Comparison of ENCODE assay signal across 8 mouse cellular contexts in genomic region chr14:77874304-77875241, GRCm38 (mm10). TPM values are rescaled to one million over a fixed set of nuclear protein-coding genes. Genes with fewer than 3 reads are reported as not detected.
A peak's percentile ranks its signal among the peaks of the same experiment; 100 is the strongest.
DNase-seq lines count a peak whose midpoint lies in the region; ATAC-seq lines count a peak whose summit lies in the region.

Dnajc15 (minus strand) TSS chr14:77875125.

- peak within 1 kb of the TSS; percentile 66 for H3K4me2 ChIP-seq in intestine, embryonic 14.5 days (ENCODE audit: low read length)

- H3K4me3 ChIP-seq in intestine, embryonic 14.5 days (ENCODE audit: low read depth, low read length): peak within 1 kb of the TSS; percentile 82

- H3K27ac ChIP-seq in intestine, embryonic 14.5 days (ENCODE audit: low read depth): no peak within 1 kb of the TSS; the same call in 1 of the 2 replicates

- H3K9ac ChIP-seq in intestine, embryonic 14.5 days (ENCODE audit: low read length): peak within 1 kb of the TSS; percentile 71

- no peaks in the 10 kb centered on the region for H3K9me3 ChIP-seq in intestine, embryonic 14.5 days (ENCODE audit: control insufficient read depth, low read length)

- intact Hi-C loops in gastrocnemius, postnatal 36 days (cut with DNase I): no loop called here
- intact Hi-C loops in left cerebral cortex, postnatal 10 days (cut with DNase I): no loop called here

- peak; percentile 89 for ATAC-seq in intestine, embryonic 14.5 days (replicated peaks; ENCODE audit: low FRiP score, low TSS enrichment, low read depth)
- ATAC-seq in megakaryocyte progenitor cell, adult 5-6 weeks (replicated peaks; ENCODE audit: poor library complexity): peak; percentile 89

- 1% methylated on average over 44 of the region's 44 CpGs for WGBS in intestine, embryonic 14.5 days

- H3K36me3 ChIP-seq in intestine, embryonic 14.5 days (ENCODE audit: control insufficient read depth, insufficient read depth, low read length): no peaks in the 10 kb centered on the region

- no peaks in the 10 kb centered on the region for H3K27me3 ChIP-seq in intestine, embryonic 14.5 days (replicated peaks; ENCODE audit: control insufficient read depth, insufficient read depth, low read length)

- peak; percentile 82 for DNase-seq in adrenal gland, adult 8-10 months
- peak; percentile 90 for DNase-seq in embryo, embryonic 9.5 days (ENCODE audit: extremely low spot score)
- peak; percentile 85 to 87 for DNase-seq in gastrocnemius, postnatal 36 days
- peak; percentile 93 for DNase-seq in intestine, embryonic 14.5 days (ENCODE audit: low spot score)
- DNase-seq in left cerebral cortex, postnatal 10 days (ENCODE audit: extremely low spot score in 1 of 2, low spot score in 2 of 2): peak; percentile 80 to 91
- DNase-seq in right cerebral cortex, postnatal 10 days (ENCODE audit: low spot score in 2 of 2): peak; percentile 91 to 92
- peak; percentile 88 for DNase-seq in urinary bladder, postnatal 14 days (ENCODE audit: low spot score)

- H3K4me1 ChIP-seq in intestine, embryonic 14.5 days (replicated peaks; ENCODE audit: control insufficient read depth, insufficient read depth, low read length): no peaks in the 10 kb centered on the region; the same call in 1 of the 2 replicates

RNA-seq across cellular contexts. Expression of gene Dnajc15, which starts in this region (rescaled TPM):
- 100 to 1,000 TPM; 203 to 420 (median 336) TPM for total RNA-seq in adrenal gland, adult 8-10 months (2022)
- total RNA-seq in gastrocnemius, postnatal 36 days (2021): 100 to 1,000 TPM; 125 to 134 TPM
- polyA plus RNA-seq in intestine, embryonic 14.5 days (2014; fragmentation: Nextera tagmentation; extraction: Ambion mirVana): 101 and 109 TPM in 2 replicates
- 10 to 100 TPM; 51.8 to 52.7 TPM for total RNA-seq in left cerebral cortex, postnatal 10 days (2021)
- 77.4 and 101 TPM in 2 replicates for total RNA-seq in megakaryocyte progenitor cell, adult 5-6 weeks (2015)
- total RNA-seq in megakaryocyte progenitor cell, adult 5-6 weeks (2017): 66.5 and 77.4 TPM in 2 replicates
